Mouse (Mus musculus): ENCODE data around the gene Svep1.

DNA sequence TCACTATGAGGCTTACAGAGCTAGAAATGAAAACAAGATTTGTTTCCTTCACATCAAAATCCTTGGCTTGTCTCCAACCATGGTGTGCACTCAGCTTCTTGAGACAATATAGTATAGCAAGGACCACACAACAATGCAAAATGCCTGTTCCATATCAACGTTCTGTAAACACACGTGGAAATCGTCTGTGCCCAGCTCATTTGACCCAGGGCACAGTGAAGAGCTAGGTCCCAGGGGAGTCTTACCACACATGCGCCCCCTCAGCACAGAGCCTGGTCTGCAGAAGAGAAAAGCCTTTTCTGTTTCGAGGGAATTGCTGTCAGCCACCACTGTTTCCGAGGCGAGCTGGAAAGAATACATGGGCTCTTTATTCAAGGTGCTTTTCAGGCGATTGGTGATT is 91.2 kb downstream of the Svep1 start:
- no peak for TF ChIP-seq UBTF (IDR thresholded peaks at IDR 0.05; ENCODE audit: borderline replicate concordance, insufficient read depth, low read depth, low read length)
- no peak for TF ChIP-seq CHD1 (IDR thresholded peaks at IDR 0.05; ENCODE audit: low read depth, low read length)
- TF ChIP-seq CHD2 (IDR thresholded peaks at IDR 0.05; ENCODE audit: low read length): no peak
- TF ChIP-seq CTCF (IDR thresholded peaks at IDR 0.05 in 2 of 3, conservative IDR thresholded peaks at IDR 0.05 in 1 of 3; ENCODE audit: control insufficient read depth in 1 of 3, insufficient read depth in 1 of 3, low read depth in 2 of 3, low read length in 3 of 3, poor library complexity in 1 of 3, severe bottlenecking in 1 of 3): no peak

Data from MEL (cell line).